Mouse (Mus musculus): ENCODE data around the gene Spn. TPM values are rescaled to one million over a fixed set of nuclear protein-coding genes. Genes with fewer than 3 reads are reported as not detected.

Gene Spn
- total RNA-seq, 2 experiments from 2014 or later = 3.2 to 3.3 TPM

Other genes starting within 250 kb of the Spn start
- 10 to 100 TPM; 32.1 to 32.3 TPM for gene Tmem219, start 214.9 kb downstream of the Spn start, total RNA-seq (2021)
- gene Kctd13, start 208.9 kb downstream of the Spn start, total RNA-seq (2021) = 10 to 100 TPM; 18.4 to 23.0 TPM
- 1 to 10 TPM; 1.9 to 2.0 TPM for gene Asphd1, start 188.2 kb downstream of the Spn start, total RNA-seq (2021)
- 10 to 100 TPM; 38.8 to 58.2 TPM for gene Sez6l2, start 187.3 kb downstream of the Spn start, total RNA-seq (2021)
- 10 to 100 TPM; 70.6 to 76.4 TPM for gene Cdipt, start 161.9 kb downstream of the Spn start, total RNA-seq (2021)
- 1 to 10 TPM; 1.6 to 2.7 TPM for gene Cdiptos, start 161.7 kb downstream of the Spn start, total RNA-seq (2021)
- 10 to 100 TPM; 55.7 to 60.9 TPM for gene Mvp, start 123.2 kb downstream of the Spn start, total RNA-seq (2021)
- gene Pagr1b, start 121.3 kb downstream of the Spn start, total RNA-seq (2021) = not detected
- gene Pagr1a, start 120.5 kb downstream of the Spn start, total RNA-seq (2021) = 10 to 100 TPM; 10.1 to 19.1 TPM
- gene Gm42742, start 116.7 kb downstream of the Spn start, total RNA-seq (2021) = 10 to 100 TPM; 17.7 to 22.5 TPM
- 1 to 10 TPM; 3.1 to 5.8 TPM for gene Prrt2, start 116.6 kb downstream of the Spn start, total RNA-seq (2021)
- 100 to 1,000 TPM; 135 to 159 TPM for gene Maz, start 110.8 kb downstream of the Spn start, total RNA-seq (2021)
- gene Kif22, start 95.4 kb downstream of the Spn start, total RNA-seq (2021) = 10 to 100 TPM; 21.6 to 28.7 TPM
- gene Zg16, start 50.5 kb downstream of the Spn start, total RNA-seq (2021) = under 1 TPM in 1 of 2 experiments, not detected in 1; 0.51 TPM
- gene AI467606, start 46.5 kb downstream of the Spn start, total RNA-seq (2021) = 1 to 10 TPM; 3.3 TPM
- 10 to 100 TPM in 1 of 2 experiments, 1 to 10 TPM in 1; 7.6 to 20.7 TPM for gene Qprt, start 15.6 kb downstream of the Spn start, total RNA-seq (2021)
- gene Cd2bp2, start 58.2 kb upstream of the Spn start, total RNA-seq (2021) = 10 to 100 TPM; 50.9 to 54.9 TPM
- 10 to 100 TPM; 39.0 to 40.5 TPM for gene Tbc1d10b, start 70.6 kb upstream of the Spn start, total RNA-seq (2021)
- gene Mylpf, start 71.1 kb upstream of the Spn start, total RNA-seq (2021) = 1,000 to 10,000 TPM in 1 of 2 experiments, 100 to 1,000 TPM in 1; 678 to 2,339 TPM
- gene Zfp553, start 95.2 kb upstream of the Spn start, total RNA-seq (2021) = 10 to 100 TPM in 1 of 2 experiments, 1 to 10 TPM in 1; 9.2 to 13.4 TPM
- gene Sept1, start 95.3 kb upstream of the Spn start, total RNA-seq (2021) = 10 to 100 TPM; 17.6 to 17.8 TPM
- 10 to 100 TPM; 23.5 to 31.7 TPM for gene Zfp771, start 106.5 kb upstream of the Spn start, total RNA-seq (2021)
- gene Dctpp1, start 122.9 kb upstream of the Spn start, total RNA-seq (2021) = 10 to 100 TPM; 60.7 to 65.0 TPM
- 100 to 1,000 TPM; 189 to 268 TPM for gene Sephs2, start 136.2 kb upstream of the Spn start, total RNA-seq (2021)
- 1 to 10 TPM; 4.7 to 5.0 TPM for gene Itgal, start 158.4 kb upstream of the Spn start, total RNA-seq (2021)
- gene Zfp768, start 207.8 kb upstream of the Spn start, total RNA-seq (2021) = 10 to 100 TPM; 31.7 to 38.2 TPM
- 1 to 10 TPM; 7.5 to 9.2 TPM for gene Zfp747, start 238.2 kb upstream of the Spn start, total RNA-seq (2021)
- 1 to 10 TPM; 4.1 to 4.4 TPM for gene 9130019O22Rik, start 249.3 kb upstream of the Spn start, total RNA-seq (2021)

All from adrenal gland, postnatal 10 days (tissue).